Mouse (Mus musculus) G1E (cell line): ENCODE data around the gene Degs2.

Experiments
- CTCF ChIP-seq: IDR thresholded peaks from 2 replicates; pipeline ENCODE4 v1.5.1; 2012; ENCODE audit warnings: low read depth, low read length, inconsistent platforms, mixed read lengths
- TAL1 ChIP-seq: conservative IDR thresholded peaks from 2 replicates; pipeline ENCODE4 v1.6.1; 2012; ENCODE audit warnings: low read depth, low read length, inconsistent platforms, mixed read lengths

DNA sequence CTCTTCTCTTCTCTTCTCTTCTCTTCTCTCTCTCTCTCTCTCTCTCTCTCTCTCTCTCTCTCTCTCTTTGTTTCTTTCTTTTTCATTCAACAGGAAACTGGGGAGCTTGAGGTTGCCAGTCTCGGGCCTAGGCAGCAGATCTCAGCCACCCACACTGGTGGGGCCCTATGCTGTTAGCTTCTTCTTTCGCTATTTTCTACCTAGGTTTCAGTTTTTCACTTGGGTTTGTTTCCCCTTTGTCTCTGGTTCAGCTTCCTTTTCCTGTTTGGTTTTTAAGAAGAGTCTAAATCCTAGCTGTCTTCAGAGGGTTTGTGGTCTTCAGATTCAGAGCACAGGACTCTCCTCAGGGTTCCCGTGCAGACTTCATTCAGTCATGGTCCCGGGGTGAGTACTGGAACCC lies 66.6 kb downstream of the Degs2 start:
- TF ChIP-seq CTCF (no peak), TAL1 (no peak)
